Mouse (Mus musculus) myocyte (in vitro differentiated cells): ENCODE measurements around the gene Dhx16. TPM values are rescaled to one million over a fixed set of nuclear protein-coding genes. Genes with fewer than 3 reads are reported as not detected.

ENCODE experiments used
- H3K27me3 ChIP-seq: one replicate; pipeline ENCODE4 v1.6.1; 2011; ENCODE audit not compliant: control insufficient read depth, insufficient read depth, insufficient read length
- H3K36me3 ChIP-seq: one replicate; pipeline ENCODE4 v1.6.1; 2011; ENCODE audit not compliant: control insufficient read depth, insufficient read depth
- H3K4me2 ChIP-seq: one replicate; pipeline ENCODE4 v1.6.1; 2011; ENCODE audit warnings: low read depth, control low read depth
- H3K4me3 ChIP-seq: one replicate; pipeline ENCODE4 v1.5.1; 2011; ENCODE audit warnings: mild to moderate bottlenecking, control low read depth, moderate library complexity
- H3K79me2 ChIP-seq: one replicate; pipeline ENCODE4 v1.6.1; 2011; ENCODE audit not compliant: control insufficient read depth, insufficient read depth
- H3ac ChIP-seq: one replicate; pipeline ENCODE4 v1.6.1; 2011; ENCODE audit not compliant: control insufficient read depth, insufficient read length
- CEBPB ChIP-seq: IDR thresholded peaks from 2 replicates; pipeline ENCODE4 v1.6.1; 2011; ENCODE audit warnings: mild to moderate bottlenecking, moderate library complexity; ENCODE audit not compliant: poor library complexity, insufficient read depth, severe bottlenecking
- E2F4 ChIP-seq: IDR thresholded peaks from one replicate; pipeline ENCODE4 v1.6.1; 2011; ENCODE audit warnings: mild to moderate bottlenecking, control low read depth, moderate library complexity; ENCODE audit not compliant: insufficient read depth
- MAX ChIP-seq: IDR thresholded peaks from one replicate; pipeline ENCODE4 v1.6.1; 2011; ENCODE audit warnings: low read depth, mild to moderate bottlenecking, control low read depth
- MYOD1 ChIP-seq, 3 experiments: IDR thresholded peaks; one replicate each; pipeline ENCODE4 v1.6.1; 2011; ENCODE audit warnings: control low read depth in 2 of 3, low read depth in 2 of 3, mild to moderate bottlenecking in 2 of 3, moderate library complexity in 1 of 3; ENCODE audit not compliant: insufficient read length in 2 of 3, control insufficient read depth in 1 of 3
- MYOG ChIP-seq, 3 experiments: IDR thresholded peaks; one replicate each; pipeline ENCODE4 v1.6.1; 2011; ENCODE audit warnings: control low read depth in 2 of 3, low read depth in 2 of 3, mild to moderate bottlenecking in 2 of 3; ENCODE audit not compliant: insufficient read length in 2 of 3, control insufficient read depth in 1 of 3, insufficient read depth in 1 of 3
- POLR2A ChIP-seq: IDR thresholded peaks from one replicate; pipeline ENCODE4 v1.6.1; 2011; ENCODE audit warnings: low read depth, mild to moderate bottlenecking, control low read depth, moderate library complexity; ENCODE audit not compliant: insufficient read length
- POLR2AphosphoS2 ChIP-seq: IDR thresholded peaks from one replicate; pipeline ENCODE4 v1.6.1; 2011; ENCODE audit warnings: low read depth, control low read depth; ENCODE audit not compliant: insufficient read length
- REST ChIP-seq: IDR thresholded peaks from one replicate; pipeline ENCODE4 v1.6.1; 2011; ENCODE audit warnings: mild to moderate bottlenecking, control low read depth, moderate library complexity; ENCODE audit not compliant: insufficient read depth, insufficient read length
- SRF ChIP-seq: IDR thresholded peaks from one replicate; pipeline ENCODE4 v1.6.1; 2011; ENCODE audit warnings: low read depth; ENCODE audit not compliant: control insufficient read depth, insufficient read length
- TCF12 ChIP-seq: IDR thresholded peaks from one replicate; pipeline ENCODE4 v1.6.1; 2011; ENCODE audit warnings: mild to moderate bottlenecking, control low read depth; ENCODE audit not compliant: poor library complexity, insufficient read depth, severe bottlenecking
- TCF3 ChIP-seq: IDR thresholded peaks from one replicate; pipeline ENCODE4 v1.6.1; 2011; ENCODE audit warnings: low read depth, control low read depth; ENCODE audit not compliant: insufficient read length
- USF1 ChIP-seq: IDR thresholded peaks from one replicate; pipeline ENCODE4 v1.6.1; 2011; ENCODE audit warnings: low read depth, mild to moderate bottlenecking, control low read depth, moderate library complexity
- polyA plus RNA-seq: library from polyadenylated mRNA; unstranded; fragments of >200 nt; fragmentation: generic; extraction: Trizol; gene quantifications from one replicate; pipeline ENCODE4 v1.2.1, GENCODE M21; 2012; ENCODE audit warnings: missing spikeins

Dhx16 gene
- polyA plus RNA-seq, 1 experiment: 29.4 TPM

- H3K27me3 ChIP-seq: no peaks in the 10 kb centered on the region
- H3ac ChIP-seq: peak overlapping the region; percentile 69
- peak overlapping the region; percentile 97 for H3K4me2 ChIP-seq
- H3K79me2 ChIP-seq: peaks cover 8% of the 10 kb centered on the region
- H3K36me3 ChIP-seq: peaks cover 37% of the 10 kb centered on the region
- TF ChIP-seq USF1 (no peak), TCF3 (no peak), MAX (no peak), E2F4 (no peak), MYOD1 (IDR thresholded peaks at IDR 0.05; ENCODE audit: control insufficient read depth in 1 of 3, insufficient read length in 2 of 3, low read depth in 2 of 3) (no peak)
- peak overlapping the region; percentile 50 for H3K4me3 ChIP-seq
These were observed 29.7 kb downstream of the Dhx16 start for GRCm38 (mm10) chr17:35909186-35909918.

GRCm38 (mm10) chr17:35909919-35910369, 30.3 kb downstream of the Dhx16 start, which contains the start of gene Atat1:
Atat1 (minus strand) TSS chr17:35910075.
- Histone ChIP-seq H3K4me2 (peak within 1 kb of the TSS; percentile 97), H3ac (peak within 1 kb of the TSS; percentile 69), H3K36me3 (peaks cover 39% of the 10 kb centered on the region)

GRCm38 (mm10) chr17:35914975-35915374, 35.4 kb downstream of the Dhx16 start:
- Histone ChIP-seq H3ac (no peak overlapping the region), H3K27me3 (no peaks in the 10 kb centered on the region), H3K4me3 (peak overlapping the region; percentile 96), H3K79me2 (peaks cover 54% of the 10 kb centered on the region), H3K4me2 (peak overlapping the region; percentile 73), H3K36me3 (peaks cover 44% of the 10 kb centered on the region)
- TF ChIP-seq TCF3: no peak

More at GRCm38 (mm10) chr17:35909919-35910369, 30.3 kb downstream of the Dhx16 start, which contains the start of gene Atat1:
- peak; percentile 99 for TF ChIP-seq POLR2AphosphoS2
- TF ChIP-seq SRF: peak; percentile 4
- TF ChIP-seq MYOG (IDR thresholded peaks at IDR 0.05; ENCODE audit: control insufficient read depth in 1 of 3, insufficient read depth in 1 of 3, insufficient read length in 2 of 3, low read depth in 2 of 3): peak in 1 of 3 experiments; percentile 6
- no peak for TF ChIP-seq MAX
- no peak for TF ChIP-seq USF1
- peak; percentile 97 for TF ChIP-seq POLR2A
- Histone ChIP-seq H3K27me3 (no peaks in the 10 kb centered on the region), H3K79me2 (peaks cover 14% of the 10 kb centered on the region), H3K4me3 (peak within 1 kb of the TSS; percentile 50)

- peaks cover 54% of the 10 kb centered on the region for H3K79me2 ChIP-seq
- H3ac ChIP-seq: peak overlapping the region; percentile 92
- TF ChIP-seq TCF3 (no peak), REST (no peak), USF1 (no peak), MYOD1 (IDR thresholded peaks at IDR 0.05; ENCODE audit: control insufficient read depth in 1 of 3, insufficient read length in 2 of 3, low read depth in 2 of 3) (no peak), POLR2AphosphoS2 (no peak), E2F4 (no peak), SRF (no peak), MAX (no peak), TCF12 (no peak), POLR2A (no peak), MYOG (IDR thresholded peaks at IDR 0.05; ENCODE audit: control insufficient read depth in 1 of 3, insufficient read depth in 1 of 3, insufficient read length in 2 of 3, low read depth in 2 of 3) (no peak)
- H3K4me2 ChIP-seq: peak overlapping the region; percentile 73
- no peaks in the 10 kb centered on the region for H3K27me3 ChIP-seq
- H3K4me3 ChIP-seq: peak overlapping the region; percentile 96
- peaks cover 43% of the 10 kb centered on the region for H3K36me3 ChIP-seq
These were observed 36.1 kb downstream of the Dhx16 start for GRCm38 (mm10) chr17:35915538-35916296.

GRCm38 (mm10) chr17:35916297-35917142, 36.9 kb downstream of the Dhx16 start, which contains the start of the genes Mrps18b and Ppp1r10:
Mrps18b (minus strand) TSS chr17:35916389.
Ppp1r10 (plus strand) TSS chr17:35916434.
- peak within 1 kb of the TSS; percentile 97 for H3K4me2 ChIP-seq
- no peaks in the 10 kb centered on the region for H3K27me3 ChIP-seq
- TF ChIP-seq MAX (peak; percentile 68), MYOD1 (IDR thresholded peaks at IDR 0.05; ENCODE audit: control insufficient read depth in 1 of 3, insufficient read length in 2 of 3, low read depth in 2 of 3) (no peak), CEBPB (no peak), REST (peak; percentile 47), TCF12 (no peak), SRF (peak; percentile 47), TCF3 (no peak), MYOG (IDR thresholded peaks at IDR 0.05; ENCODE audit: control insufficient read depth in 1 of 3, insufficient read depth in 1 of 3, insufficient read length in 2 of 3, low read depth in 2 of 3) (no peak), POLR2A (peak; percentile 81), E2F4 (no peak), POLR2AphosphoS2 (peak; percentile 84), USF1 (peak; percentile 65)
- H3K36me3 ChIP-seq: peaks cover 35% of the 10 kb centered on the region
- H3K4me3 ChIP-seq: peak within 1 kb of the TSS; percentile 96
- peaks cover 54% of the 10 kb centered on the region for H3K79me2 ChIP-seq
- H3ac ChIP-seq: peak within 1 kb of the TSS; percentile 92
